In genomic region chr8:46962630-46963427, GRCm38 (mm10) we compare ENCODE assay signal across 17 mouse cellular contexts. TPM values are rescaled to one million over a fixed set of nuclear protein-coding genes. Genes with fewer than 3 reads are reported as not detected.
DNase-seq lines count a peak whose midpoint lies in the region; ATAC-seq and TF ChIP-seq lines count a peak whose summit lies in the region.
"Had no signal": no experiment of that assay in that cellular context is flagged by ENCODE, and none has a peak within 500 bp of the region (broad histone marks: within the 10 kb centered on the region; RNA-seq: fewer than 3 reads in every experiment).

No protein-coding gene starts in this region.

- dilution Hi-C loops in CH12.LX (cut with MboI; ENCODE audit: extremely low pct_ligation_motif_present, extremely low pct_unique_long_range_greater_than_20kb, low sequenced_read_pairs): no loop called here

- H3K79me2 ChIP-seq in CH12.LX (replicated peaks; ENCODE audit: control insufficient read depth, extremely low read depth, insufficient read depth, poor library complexity, severe bottlenecking): no peaks in the 10 kb centered on the region

- H3K9me3 ChIP-seq in forebrain, postnatal 0 days (ENCODE audit: low read length): no peaks in the 10 kb centered on the region
- H3K9me3 ChIP-seq in forebrain, embryonic 15.5 days: no peaks in the 10 kb centered on the region
- no peaks in the 10 kb centered on the region for H3K9me3 ChIP-seq in CH12.LX (replicated peaks; ENCODE audit: low read length)

- no peak for TF ChIP-seq POLR2A in CH12.LX (IDR thresholded peaks at IDR 0.05; ENCODE audit: low read depth, low read length)
- TF ChIP-seq POLR2A in brain, embryonic 14.5 days (IDR thresholded peaks at IDR 0.05; ENCODE audit: borderline replicate concordance, extremely low read depth, insufficient read depth, insufficient read length, poor library complexity, severe bottlenecking): no peak

- H3K9ac ChIP-seq in forebrain, postnatal 0 days: no peak overlapping the region
- H3K9ac ChIP-seq in forebrain, embryonic 15.5 days (replicated peaks): no peak overlapping the region
- no peak overlapping the region for H3K9ac ChIP-seq in CH12.LX (ENCODE audit: insufficient read depth, low read depth)
- H3K9ac ChIP-seq: liver, embryonic 14.5 days had no signal

- H3K4me1 ChIP-seq in forebrain, postnatal 0 days (ENCODE audit: insufficient read depth): no peaks in the 10 kb centered on the region
- no peaks in the 10 kb centered on the region for H3K4me1 ChIP-seq in forebrain, embryonic 15.5 days
- no peaks in the 10 kb centered on the region for H3K4me1 ChIP-seq in CH12.LX (ENCODE audit: control insufficient read depth in 1 of 2, insufficient read depth in 2 of 2)

- H3K4me3 ChIP-seq in forebrain, postnatal 0 days (ENCODE audit: low read depth, low read length): no peak overlapping the region
- no peak overlapping the region for H3K4me3 ChIP-seq in forebrain, embryonic 15.5 days
- H3K4me3 ChIP-seq in CH12.LX (replicated peaks in 1 of 3; ENCODE audit: low read depth in 2 of 3, low read length in 2 of 3, poor library complexity in 1 of 3): no peak overlapping the region

- no peak overlapping the region for H3K27ac ChIP-seq in forebrain, postnatal 0 days (ENCODE audit: low read depth, low read length)
- H3K27ac ChIP-seq in forebrain, embryonic 15.5 days (replicated peaks): no peak overlapping the region
- H3K27ac ChIP-seq in CH12.LX (ENCODE audit: insufficient read depth, low read depth): no peak overlapping the region
- H3K27ac ChIP-seq: liver, embryonic 14.5 days had no signal

- in situ Hi-C loops in CH12.LX (cut with MboI; ENCODE audit: low pct_ligation_motif_present, low pct_unique_long_range_greater_than_20kb, low sequenced_read_pairs): no loop called here

- TF ChIP-seq EP300 in CH12.LX (IDR thresholded peaks at IDR 0.05; ENCODE audit: low read length): no peak

- WGBS in forebrain, postnatal 0 days: 43% methylated on average over 10 of the region's 10 CpGs
- WGBS in forebrain, embryonic 15.5 days: 44% methylated on average over 10 of the region's 10 CpGs

- no peaks in the 10 kb centered on the region for H3K36me3 ChIP-seq in forebrain, postnatal 0 days (ENCODE audit: insufficient read depth)
- no peaks in the 10 kb centered on the region for H3K36me3 ChIP-seq in forebrain, embryonic 15.5 days
- no peaks in the 10 kb centered on the region for H3K36me3 ChIP-seq in CH12.LX (replicated peaks in 1 of 2; ENCODE audit: control insufficient read depth in 1 of 2, insufficient read depth in 1 of 2, low read length in 1 of 2)

- TF ChIP-seq RAD21 in CH12.LX (IDR thresholded peaks at IDR 0.05; ENCODE audit: low read depth, low read length): no peak; the same call in 1 of the 2 replicates

- TF ChIP-seq CTCF in forebrain, postnatal 0 days (IDR thresholded peaks at IDR 0.05; ENCODE audit: low read depth): peak; percentile 31
- peak in 1 of 2 experiments; percentile 29; a peak in 1 of 4 replicates for TF ChIP-seq CTCF in CH12.LX (conservative IDR thresholded peaks at IDR 0.05 in 1 of 2, IDR thresholded peaks at IDR 0.05 in 1 of 2; ENCODE audit: low read depth in 2 of 2, low read length in 2 of 2)
- TF ChIP-seq CTCF in brain, embryonic 14.5 days (IDR thresholded peaks at IDR 0.05; ENCODE audit: borderline replicate concordance, extremely low read depth, insufficient read depth, insufficient read length): no peak

- ATAC-seq in forebrain, postnatal 0 days: peak; percentile 76
- no peak for ATAC-seq in forebrain, embryonic 15.5 days (replicated peaks)
- ATAC-seq: intestine, postnatal 0 days had no signal

- DNase-seq in forebrain, postnatal 0 days: peak; percentile 25
- DNase-seq in left cerebral cortex, adult 9 months (ENCODE audit: low spot score in 2 of 2): peak; percentile 28 to 33
- DNase-seq in left cerebral cortex, adult 11 months (ENCODE audit: low spot score): no peak
- DNase-seq in CH12.LX (ENCODE audit: extremely low read depth): no peak
- peak; percentile 40 for DNase-seq in brain, embryonic 14.5 days (ENCODE audit: low read depth)
- no peak for DNase-seq in kidney, postnatal 10 days
- no peak for DNase-seq in ovary, postnatal 10 days (ENCODE audit: low spot score)
- DNase-seq: B cell, adult 2 months; cerebellum, adult 9-11 months; gastrocnemius, postnatal 10 days; heart, postnatal 36 days; lung, postnatal 36 days; thymus, adult 2 months had no signal

- no peak overlapping the region for H3K4me2 ChIP-seq in forebrain, postnatal 0 days (ENCODE audit: low read depth)
- no peak overlapping the region for H3K4me2 ChIP-seq in forebrain, embryonic 15.5 days (replicated peaks)
- H3K4me2 ChIP-seq in CH12.LX (ENCODE audit: insufficient read depth, low read depth, poor library complexity, severe bottlenecking): no peak overlapping the region

- H3K27me3 ChIP-seq in forebrain, postnatal 0 days (ENCODE audit: insufficient read depth, low read length): no peaks in the 10 kb centered on the region
- H3K27me3 ChIP-seq in forebrain, embryonic 15.5 days: no peaks in the 10 kb centered on the region
- no peaks in the 10 kb centered on the region for H3K27me3 ChIP-seq in CH12.LX (replicated peaks)

TF ChIP-seq in CH12.LX, 34 proteins besides CTCF, POLR2A, EP300 and RAD21:
- TF ChIP-seq MXI1 (IDR thresholded peaks at IDR 0.05; ENCODE audit: low read depth, low read length): no peak
- TF ChIP-seq SMC3 (IDR thresholded peaks at IDR 0.05; ENCODE audit: low read depth, low read length): peak; percentile 16
- no peak for TF ChIP-seq ZMIZ1 (IDR thresholded peaks at IDR 0.05; ENCODE audit: low read depth, low read length)
- TF ChIP-seq ZKSCAN1 (IDR thresholded peaks at IDR 0.05; ENCODE audit: borderline replicate concordance, low read depth, low read length): no peak
- TF ChIP-seq JUN (IDR thresholded peaks at IDR 0.05; ENCODE audit: insufficient read depth, low read depth, low read length): no peak
- no peak for TF ChIP-seq ELF1 (IDR thresholded peaks at IDR 0.05; ENCODE audit: low read depth, low read length)
- TF ChIP-seq USF1 (IDR thresholded peaks at IDR 0.05; ENCODE audit: low read depth, low read length): no peak
- no peak for TF ChIP-seq PAX5 (IDR thresholded peaks at IDR 0.05; ENCODE audit: low read length)

RNA-seq across cellular contexts. Expression of gene Enpp6, which starts 23.9 kb away (rescaled TPM):
- 0.43 and 1.3 TPM in 2 replicates for total RNA-seq in forebrain, postnatal 0 days (2014; rRNA removed)
- 0.38 and 0.43 TPM in 2 replicates for polyA plus RNA-seq in forebrain, postnatal 0 days (2015; fragmentation: Nextera tagmentation; extraction: Ambion mirVana)
- 0.14 and 0.31 TPM in 2 replicates for polyA plus RNA-seq in forebrain, embryonic 15.5 days (2015; fragmentation: Nextera tagmentation; extraction: Ambion mirVana)
- total RNA-seq in CH12.LX (2012; rRNA removed) (not detected in 2 replicates), CH12.LX (2014; rRNA removed) (0.15 TPM in 1 of 2 replicates, not detected in the other)
- polyA plus RNA-seq in CH12.LX (2012; ENCODE audit: insufficient read length, low read depth): not detected in 2 replicates
- 0.48 and 0.51 TPM in 2 replicates for polyA plus RNA-seq in brain, embryonic 14.5 days (2012; rRNA removed)
- total RNA-seq: monocyte, adult 5-6 weeks had no signal

Comparison
In these comparisons a context has a peak if more than half of its experiments do, and no peak if none do; other contexts are left out.
1. DNase-seq: peak in forebrain, postnatal 0 days (single experiment), left cerebral cortex, adult 9 months (2 of 2) and brain, embryonic 14.5 days (single experiment); none in left cerebral cortex, adult 11 months (single experiment), CH12.LX (single experiment), kidney, postnatal 10 days (single experiment) and ovary, postnatal 10 days (single experiment).